Mouse (Mus musculus): Measurements from ENCODE around the gene Zeb2.
A peak's percentile ranks its signal among the peaks of the same experiment; 100 is the strongest.
"Not testable (repeated sequence)": the region's sequence is repeated elsewhere in the genome, so short reads cannot be mapped to it uniquely, and the experiment has no call there.

Gene Zeb2

DNA sequence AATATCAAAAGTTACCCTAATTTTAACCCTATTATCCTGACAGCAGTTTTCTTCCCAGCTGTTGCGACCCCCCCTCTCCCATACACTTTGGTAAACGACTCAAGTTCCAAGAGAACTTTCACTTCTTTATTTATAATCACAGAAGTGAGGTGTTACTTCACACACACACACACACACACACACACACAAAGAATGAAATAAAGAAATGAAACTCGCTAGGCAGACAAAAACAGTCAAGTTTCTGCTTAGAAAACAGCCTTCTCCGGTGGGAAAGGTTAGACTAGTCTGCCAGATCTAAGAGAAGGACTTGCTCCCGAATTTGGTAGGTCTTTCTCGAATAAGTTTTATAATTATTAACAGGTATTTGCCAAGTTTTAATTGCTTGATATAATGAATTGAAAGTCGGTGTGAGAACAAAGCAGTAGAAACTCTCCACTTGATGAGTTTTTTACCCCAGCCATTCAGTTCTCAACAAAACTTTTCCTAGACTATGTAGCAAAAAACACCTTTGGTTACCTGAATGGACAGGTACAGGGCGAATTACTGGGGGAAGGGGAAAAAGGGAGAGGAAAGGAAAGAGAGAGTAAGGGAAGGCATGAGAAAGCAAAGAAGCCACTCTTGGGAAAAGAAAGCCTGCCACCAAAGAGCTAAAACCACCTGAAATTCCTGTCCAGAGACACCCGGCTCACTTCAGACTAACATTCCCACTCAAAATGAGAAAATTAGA is 5.0 kb downstream of the Zeb2 start:
- DNase-seq (ENCODE audit: low read depth in 1 of 2, low spot score in 2 of 2), result peak in 1 of 2 experiments; percentile 25

DNA sequence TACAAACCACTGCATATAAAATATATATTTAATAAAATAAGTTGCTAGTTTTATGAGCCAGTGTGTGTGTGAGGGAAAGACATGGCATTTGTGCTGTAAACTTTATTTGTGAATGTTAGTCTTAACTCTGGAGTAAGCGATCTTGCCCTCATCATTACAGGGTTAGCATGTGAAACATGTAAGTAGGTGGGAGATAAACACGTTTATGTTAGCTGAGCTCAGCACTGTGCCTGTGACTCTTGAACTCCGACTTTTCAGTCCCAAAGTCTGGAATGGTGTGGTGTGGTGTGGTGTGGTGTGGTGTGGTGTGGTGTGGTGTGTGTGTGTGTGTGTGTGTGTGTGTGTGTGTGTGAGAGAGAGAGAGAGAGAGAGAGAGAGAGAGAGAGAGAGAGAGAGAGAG is 5.6 kb downstream of the Zeb2 start:
- not testable (repeated sequence) for DNase-seq (ENCODE audit: low read depth in 1 of 2, low spot score in 2 of 2)

DNA sequence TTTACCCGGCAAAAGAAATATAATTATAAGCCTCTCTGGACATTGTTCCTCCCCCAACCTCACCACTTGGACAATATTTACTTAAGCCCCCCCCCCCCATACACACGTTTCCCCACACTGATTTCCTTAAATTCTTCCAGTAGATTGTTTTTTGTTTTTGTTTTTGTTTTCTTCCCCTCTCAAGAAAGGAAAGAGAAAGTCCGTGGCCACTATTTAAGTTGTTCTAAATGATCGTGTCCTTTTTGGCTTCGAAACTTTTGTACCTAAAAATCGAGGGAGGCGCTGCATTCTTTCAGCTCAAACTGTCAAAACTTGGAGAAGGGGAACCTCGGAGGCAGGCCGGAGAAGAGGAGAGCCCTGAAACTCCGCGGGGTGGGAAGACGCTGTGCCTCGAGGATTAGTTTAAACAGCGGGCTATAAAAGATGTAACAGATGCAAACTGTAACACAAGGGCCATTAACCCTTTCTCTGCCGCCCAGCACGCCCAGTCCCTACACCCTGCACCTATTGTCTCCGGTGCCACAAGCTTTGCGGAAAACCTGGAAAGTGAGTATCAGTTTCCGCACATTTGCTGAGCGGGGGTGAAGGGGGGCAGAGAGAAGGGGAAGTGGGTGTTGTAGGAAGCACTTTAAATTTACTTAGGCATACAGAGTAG is 6.3 kb downstream of the Zeb2 start:
- peak in 1 of 2 experiments; percentile 60 for DNase-seq (ENCODE audit: low read depth in 1 of 2, low spot score in 2 of 2)

DNA sequence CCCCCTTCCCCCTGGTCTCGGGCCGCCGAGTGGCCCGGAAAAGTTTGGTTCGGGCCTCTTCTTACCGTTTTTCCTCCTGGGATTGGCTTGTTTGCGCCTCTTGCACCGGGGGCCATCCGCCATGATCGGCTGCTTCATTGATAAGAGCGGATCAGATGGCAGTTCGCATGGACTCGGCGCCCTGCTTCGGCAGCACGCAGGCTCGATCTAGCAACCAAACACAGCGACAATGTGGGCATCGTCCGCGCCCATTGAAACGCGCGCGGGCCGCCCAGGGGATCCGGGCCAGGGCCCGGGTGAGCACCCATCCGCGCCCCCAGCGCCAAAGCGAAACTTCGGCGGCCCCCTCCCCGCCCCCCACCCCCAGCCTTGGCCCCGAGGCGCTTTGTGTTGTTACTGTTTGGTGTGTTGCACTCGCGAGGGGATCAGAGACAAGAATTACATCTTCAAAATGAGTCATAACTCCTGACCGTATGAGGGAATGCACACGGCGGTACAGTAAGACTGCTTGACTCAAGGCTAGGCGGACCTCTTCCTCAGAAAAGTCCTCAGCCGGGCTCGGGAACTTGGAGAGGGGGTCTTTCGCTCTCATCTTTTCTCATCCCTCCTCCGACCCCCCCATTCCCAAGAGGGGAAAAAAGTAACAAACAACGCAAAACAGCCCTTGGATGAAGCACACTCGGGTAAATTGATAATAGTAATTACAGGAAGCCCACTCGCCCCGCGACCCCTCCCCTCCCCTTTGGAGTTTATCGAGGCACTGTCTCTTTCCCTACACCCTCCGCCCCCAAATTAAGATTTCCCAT is 7.0 kb downstream of the Zeb2 start:
- DNase-seq (ENCODE audit: low read depth in 1 of 2, low spot score in 2 of 2), result peak in 1 of 2 experiments; percentile 47

DNA sequence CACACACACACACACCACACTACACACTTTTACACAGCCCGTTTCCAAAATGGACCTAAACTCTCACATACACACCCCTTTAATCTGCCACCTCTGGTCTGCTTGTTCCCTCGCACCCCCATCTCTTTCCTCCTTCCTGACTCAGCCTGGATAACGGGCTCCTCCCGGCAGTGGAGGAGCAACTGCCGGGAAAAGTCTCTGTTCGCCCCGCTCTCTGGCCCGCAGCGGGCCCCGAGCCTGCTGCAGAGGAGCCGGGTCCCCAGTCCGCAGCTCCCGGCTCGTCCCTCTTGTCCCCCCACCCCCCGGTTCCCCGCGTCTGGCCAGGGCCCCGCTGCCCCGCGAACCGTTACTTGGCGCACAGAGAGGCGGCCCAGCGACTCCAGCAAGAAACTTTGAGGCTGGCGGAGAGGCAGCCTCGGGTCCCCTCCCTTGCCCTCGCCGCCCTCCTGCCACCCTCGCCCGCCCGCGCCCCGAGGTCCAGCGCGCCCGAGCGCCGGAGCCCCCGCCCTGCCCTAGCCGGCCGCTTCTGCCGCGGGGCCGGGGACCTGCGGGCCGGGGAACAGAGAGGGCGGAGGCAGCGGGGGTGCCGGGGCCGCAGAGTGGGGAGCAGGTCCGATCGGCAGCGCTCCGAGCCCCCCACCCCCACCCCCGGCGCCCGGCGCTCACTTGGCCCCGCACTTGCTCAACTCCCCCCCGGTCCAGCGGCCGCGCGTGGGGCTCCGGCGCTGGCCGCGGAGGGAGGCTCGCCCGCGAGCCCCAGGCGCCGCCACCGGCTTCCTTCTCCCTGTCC is 7.8 kb downstream of the Zeb2 start:
- DNase-seq (ENCODE audit: low read depth in 1 of 2, low spot score in 2 of 2), result peak in 1 of 2 experiments; percentile 8

DNA sequence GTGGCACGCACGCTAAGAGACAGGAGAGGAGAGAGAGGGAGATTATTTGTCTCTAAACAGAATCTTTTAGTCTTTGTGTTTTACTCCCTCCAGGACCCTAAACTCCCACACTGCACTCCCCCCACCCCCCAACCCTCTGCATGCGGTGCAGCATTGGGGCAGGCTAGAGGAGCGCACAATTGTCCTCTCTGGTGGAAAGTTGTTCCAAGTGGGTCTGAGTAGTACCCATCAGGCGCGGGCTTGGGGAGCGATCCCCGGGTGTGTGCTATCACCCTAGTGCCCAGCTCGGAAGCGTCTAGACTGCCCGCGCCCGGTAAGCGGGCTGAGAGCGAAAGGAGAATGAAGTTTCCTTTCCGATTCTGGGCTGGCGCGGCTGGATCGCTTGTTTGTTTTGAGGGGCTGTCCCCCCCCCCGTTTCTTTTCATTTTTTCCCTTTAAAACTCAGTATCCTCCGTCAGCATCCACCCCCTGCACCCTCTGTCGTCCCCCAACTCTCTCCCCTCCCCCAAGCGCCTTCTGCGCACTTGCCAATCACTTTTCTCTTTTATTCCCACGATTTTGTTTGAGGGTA is 8.6 kb downstream of the Zeb2 start:
- peak in 1 of 2 experiments; percentile 14 for DNase-seq (ENCODE audit: low read depth in 1 of 2, low spot score in 2 of 2)

DNA sequence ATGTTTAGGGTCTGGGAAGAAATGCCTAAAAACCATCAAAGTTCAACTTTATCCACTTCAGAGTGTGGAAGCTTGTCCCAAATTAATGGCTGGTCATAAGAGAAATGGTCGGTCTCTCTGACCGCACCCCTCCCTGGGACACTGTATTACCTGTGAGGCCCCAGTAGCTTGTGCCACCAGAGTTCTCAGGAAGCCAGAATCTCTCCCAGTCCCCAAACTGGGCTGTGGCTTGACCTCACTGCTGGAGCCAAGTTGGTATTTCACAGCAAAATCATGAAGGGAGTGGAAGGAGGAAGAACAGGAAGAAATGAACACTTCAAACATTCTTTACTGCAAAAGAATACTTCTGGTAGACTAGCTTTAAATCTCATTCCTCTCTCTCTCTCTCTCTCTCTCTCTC is 9.6 kb downstream of the Zeb2 start:
- no peak for DNase-seq (ENCODE audit: low read depth in 1 of 2, low spot score in 2 of 2)

DNA sequence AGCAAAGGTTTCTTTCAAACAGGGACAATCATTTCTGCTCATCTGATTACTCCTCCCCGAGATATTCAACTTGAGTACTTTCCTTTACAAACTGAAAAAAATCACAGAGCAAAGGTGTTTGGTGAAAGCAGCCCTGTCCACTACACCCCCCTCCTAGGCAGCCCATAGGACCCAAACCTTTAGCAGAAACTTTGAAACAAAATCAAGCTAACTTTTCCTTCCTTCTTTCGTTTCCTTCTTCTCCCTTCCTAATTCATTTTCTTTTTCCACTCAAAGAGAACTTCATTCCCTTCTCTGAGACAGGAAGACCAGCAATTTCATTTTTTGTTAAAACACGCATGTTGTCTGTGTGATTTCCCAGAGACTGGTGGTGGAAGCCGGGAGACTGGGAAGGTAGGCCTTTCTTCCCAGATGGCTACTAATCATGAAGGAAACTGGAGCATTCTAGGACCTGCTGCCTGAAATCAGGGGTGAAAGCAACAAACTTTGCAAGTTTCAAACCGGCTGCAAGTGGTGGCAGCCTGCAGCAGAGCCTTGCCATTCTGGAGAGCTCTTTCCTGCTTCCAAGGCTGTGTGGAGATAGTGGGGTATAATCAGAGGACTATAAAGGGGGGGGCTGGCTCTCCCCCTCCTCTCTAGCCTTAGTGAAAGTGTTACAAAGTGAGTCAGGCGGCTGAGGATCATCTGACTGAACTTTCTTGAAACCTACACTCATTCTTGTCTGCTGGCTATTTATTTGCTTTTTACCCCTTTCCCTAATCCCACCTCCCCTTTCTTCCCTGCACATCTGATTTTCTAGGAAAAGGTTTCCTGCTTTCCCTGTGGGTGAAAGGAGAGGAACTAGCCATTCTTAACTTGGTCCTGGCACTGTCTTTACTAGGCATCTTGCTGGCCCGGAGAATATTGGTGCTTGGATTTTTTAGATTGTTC is 11.0 kb downstream of the Zeb2 start:
- DNase-seq (ENCODE audit: low read depth in 1 of 2, low spot score in 2 of 2), result no peak

DNA sequence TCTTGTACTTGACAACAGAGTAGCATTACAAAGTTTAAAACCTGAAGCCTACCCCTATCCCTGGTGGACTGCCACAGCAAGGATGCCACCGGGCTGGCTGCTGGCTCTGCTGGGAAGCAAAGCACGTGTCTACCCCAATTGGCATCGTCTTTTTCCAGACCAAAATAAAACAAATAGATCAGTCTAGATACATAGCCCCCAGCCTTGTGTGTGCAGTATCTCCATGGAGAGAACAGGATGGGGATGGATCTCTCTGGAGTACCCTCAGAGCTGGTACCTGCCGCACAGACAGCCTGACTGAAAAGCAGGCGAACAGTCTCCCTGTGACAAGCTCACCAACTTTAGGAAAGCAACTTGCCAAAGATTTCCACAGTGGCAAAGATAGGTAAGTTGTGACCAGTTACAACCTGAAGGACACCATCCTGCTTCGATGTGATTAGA is 11.9 kb downstream of the Zeb2 start:
- DNase-seq (ENCODE audit: low read depth in 1 of 2, low spot score in 2 of 2), result no peak

DNA sequence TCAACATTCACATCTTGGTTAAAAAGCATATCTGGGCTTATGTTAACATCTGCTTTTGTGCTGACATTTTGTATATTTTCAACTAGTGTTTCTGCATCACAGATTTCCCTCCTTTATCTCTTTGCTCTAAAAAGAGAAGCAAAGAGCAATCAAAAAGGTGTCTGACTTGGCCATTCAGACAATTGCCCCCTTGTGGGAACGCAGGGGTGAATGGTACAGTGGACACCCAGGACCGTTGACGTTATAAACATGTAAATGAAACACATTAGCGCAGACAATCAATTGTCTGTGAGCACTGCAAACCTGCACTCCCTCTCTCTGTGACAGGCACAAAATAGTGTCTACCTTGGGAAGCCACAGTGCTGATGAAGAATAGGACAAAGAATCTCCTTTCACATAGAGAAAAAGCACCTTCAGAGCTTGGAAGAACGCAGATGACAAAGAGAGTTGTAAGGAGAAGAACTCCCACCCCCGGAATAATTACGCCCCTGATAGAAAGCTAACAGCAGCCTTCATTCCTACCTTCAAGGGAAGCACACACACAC is 12.6 kb downstream of the Zeb2 start:
- no peak for DNase-seq (ENCODE audit: low read depth in 1 of 2, low spot score in 2 of 2)

DNA sequence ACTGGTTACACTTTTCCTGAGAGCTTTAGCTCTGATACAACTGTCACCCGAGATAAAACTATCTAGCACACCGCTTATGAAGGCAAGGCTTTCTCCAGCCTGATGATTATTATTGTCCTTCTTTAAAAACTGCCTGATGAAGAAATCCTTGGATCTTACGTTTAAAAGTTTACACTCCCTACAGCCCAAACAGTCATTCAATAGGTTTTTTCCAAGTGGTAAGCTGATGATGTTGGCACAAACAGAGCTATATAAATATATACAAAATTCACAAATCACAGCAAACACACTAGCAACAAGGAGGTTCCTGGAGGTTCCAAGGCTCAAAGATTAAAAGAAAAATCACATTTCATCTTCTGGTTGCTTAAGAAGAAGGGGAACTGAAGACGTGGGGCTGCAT is 13.1 kb downstream of the Zeb2 start:
- no peak for DNase-seq (ENCODE audit: low read depth in 1 of 2, low spot score in 2 of 2)

DNA sequence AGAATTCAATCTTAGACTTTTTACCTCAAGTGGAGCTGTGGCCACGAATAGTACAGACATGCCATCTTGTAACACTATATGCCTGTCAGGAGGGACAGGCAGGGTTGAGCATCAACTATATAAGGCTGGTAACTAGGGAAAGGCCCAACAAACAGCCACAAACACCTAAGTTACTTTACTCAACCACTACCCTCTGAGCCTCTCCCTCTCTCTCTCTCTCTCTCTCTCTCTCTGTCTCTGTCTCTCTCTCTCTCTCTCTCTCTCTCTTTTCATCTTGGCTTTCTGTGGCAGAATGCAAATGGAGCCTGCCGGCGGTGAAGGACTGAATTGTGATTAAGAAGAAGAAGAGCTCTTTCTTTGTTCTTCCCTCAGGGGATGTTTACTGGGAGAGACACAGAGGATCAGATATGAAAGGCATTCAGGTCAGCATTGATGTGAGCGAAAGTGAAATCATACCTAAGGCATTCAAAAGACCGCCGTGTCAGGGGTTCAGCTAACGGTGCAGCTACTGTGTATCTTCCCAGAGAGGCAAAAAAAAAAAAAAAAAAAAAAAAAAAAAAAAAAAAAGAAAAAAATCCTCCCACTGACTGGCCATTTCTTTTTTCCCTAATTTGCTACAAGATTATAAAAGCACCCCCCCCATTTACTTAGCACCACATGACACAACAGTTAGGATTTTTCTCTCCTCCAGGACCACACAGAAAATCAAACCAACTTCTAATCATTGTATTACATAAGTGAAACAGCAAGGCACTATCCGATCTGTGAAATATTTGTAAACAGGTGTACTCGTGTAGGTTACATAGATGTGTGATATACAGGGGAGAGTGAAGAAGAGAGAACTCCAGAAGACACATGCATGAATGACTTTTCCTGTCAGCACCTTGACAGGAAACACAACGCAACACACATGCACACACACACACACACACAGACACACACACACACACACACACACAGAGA is 13.9 kb downstream of the Zeb2 start:
- DNase-seq (ENCODE audit: low read depth in 1 of 2, low spot score in 2 of 2), result no peak

DNA sequence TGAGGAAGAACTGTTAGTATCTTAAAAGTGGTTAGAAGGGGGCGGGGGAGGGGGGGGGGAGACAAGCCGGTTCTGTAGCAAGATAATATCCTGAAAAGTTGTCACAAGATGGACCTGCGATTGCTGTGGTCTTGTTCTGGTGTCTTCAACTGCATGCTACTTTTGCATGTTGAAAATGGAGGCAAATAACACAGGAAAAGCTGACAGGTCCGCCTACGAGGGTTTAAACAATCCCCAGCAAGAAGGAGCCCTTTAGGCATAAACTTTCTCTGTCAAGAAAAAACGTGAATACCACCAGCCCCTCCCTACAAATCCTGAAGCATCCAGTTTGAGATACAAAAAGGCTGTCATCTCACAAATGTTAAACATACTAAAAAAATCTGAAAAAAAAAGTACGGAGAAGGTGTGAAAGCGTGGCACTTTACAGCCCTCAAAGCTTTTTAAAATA is 15.0 kb downstream of the Zeb2 start:
- no peak for DNase-seq (ENCODE audit: low read depth in 1 of 2, low spot score in 2 of 2)

DNA sequence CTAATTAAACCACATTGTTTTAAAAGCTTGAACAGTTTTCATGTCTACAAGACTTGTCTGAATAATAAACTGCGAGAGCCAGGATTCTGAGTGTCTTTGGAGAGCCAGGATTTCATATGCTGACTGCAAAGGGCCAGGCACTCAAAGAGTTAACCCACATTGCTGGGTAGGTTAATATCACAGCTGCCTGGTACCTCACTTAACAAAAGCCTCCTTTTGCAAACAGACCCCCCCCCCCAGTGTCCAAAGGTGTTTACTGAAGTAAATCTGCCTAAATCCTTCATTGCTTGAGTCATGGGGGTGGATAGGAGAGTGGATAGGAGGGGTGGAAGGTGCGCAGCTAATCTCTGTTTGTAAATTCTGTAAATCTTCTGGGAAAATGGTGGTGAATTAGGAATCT is 15.6 kb downstream of the Zeb2 start:
- DNase-seq (ENCODE audit: low read depth in 1 of 2, low spot score in 2 of 2), result no peak

DNA sequence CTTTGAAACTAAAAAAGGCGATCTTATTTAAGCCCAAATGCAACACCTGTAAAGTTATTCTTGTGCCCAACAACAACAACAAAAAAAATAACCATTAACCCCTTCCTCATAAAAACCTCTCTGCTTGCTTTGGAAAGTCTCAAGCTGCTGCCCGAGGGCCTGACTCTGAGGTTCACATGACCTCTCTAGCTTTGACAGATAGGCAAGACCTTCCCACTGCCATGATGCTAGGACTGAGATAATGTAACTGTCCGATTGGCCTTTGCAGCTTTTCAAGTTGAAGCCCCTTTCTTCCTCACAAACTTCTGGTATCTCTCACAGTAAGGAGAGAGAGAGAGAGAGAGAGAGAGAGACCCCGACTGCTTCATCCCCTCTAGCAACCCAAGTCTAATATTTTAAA is 16.2 kb downstream of the Zeb2 start:
- no peak for DNase-seq (ENCODE audit: low read depth in 1 of 2, low spot score in 2 of 2)

DNA sequence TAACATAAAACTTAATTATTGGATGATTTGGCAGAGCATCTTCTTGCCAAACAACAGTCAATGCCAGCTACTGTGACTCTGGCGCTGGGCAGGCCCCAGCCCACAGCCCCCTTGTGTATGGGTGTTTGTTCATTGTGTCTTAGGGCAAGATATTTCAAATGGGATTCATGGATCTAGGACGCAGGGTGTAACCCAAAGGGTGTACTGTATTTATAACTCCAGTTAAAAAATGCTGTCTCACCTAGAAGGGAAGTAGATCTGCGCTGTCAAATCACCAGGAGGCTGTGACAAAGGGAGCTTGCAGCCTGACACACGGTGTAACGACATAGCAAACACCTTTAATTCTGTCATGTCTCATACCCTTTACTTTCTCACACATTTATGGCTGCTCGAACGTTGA is 16.6 kb downstream of the Zeb2 start:
- DNase-seq (ENCODE audit: low read depth in 1 of 2, low spot score in 2 of 2), result no peak

DNA sequence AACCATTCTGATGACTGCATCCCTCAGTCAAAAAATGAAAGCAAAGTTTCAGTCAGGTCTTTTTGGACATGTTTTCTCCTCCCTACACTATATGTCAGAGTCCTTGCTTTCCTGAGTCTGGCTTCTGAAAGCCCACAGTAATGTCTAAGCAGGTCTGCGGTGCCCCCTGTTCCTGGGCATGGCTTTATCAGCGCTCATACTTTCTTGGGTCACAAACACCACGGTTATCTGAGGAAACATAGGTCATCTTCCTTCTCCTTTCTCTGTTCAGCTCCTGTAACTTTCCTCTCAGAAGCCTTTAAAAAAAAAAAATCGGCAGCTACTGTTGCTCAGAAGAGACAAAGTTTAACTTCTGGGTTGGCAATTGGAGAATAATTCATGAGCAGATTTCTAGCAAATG is 17.2 kb downstream of the Zeb2 start:
- DNase-seq (ENCODE audit: low read depth in 1 of 2, low spot score in 2 of 2), result no peak

DNA sequence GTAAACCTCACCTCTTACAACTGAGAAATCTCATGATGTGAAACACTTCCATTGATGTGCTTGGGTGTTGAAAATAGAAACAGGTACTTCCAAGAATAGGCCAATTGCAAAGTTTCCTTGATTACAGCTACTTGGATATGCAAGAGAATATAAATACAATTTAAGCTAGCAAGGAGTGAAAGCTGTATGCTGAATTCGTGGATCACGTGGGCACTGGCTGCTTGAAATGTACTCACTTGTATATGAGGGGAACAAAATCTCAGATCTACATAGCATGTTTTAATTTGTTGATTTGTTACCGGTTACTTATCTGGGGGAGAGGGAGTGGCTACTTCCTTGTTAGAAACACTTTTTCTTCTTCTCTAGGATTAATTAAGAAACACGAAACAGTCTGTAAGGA is 18.1 kb downstream of the Zeb2 start:
- no peak for DNase-seq (ENCODE audit: low read depth in 1 of 2, low spot score in 2 of 2)
